Mouse (Mus musculus): ENCODE data around the gene Faap100.
"Not testable (repeated sequence)": the region's sequence is repeated elsewhere in the genome, so short reads cannot be mapped to it uniquely, and the experiment has no call there.

Gene Faap100

GRCm38 (mm10) chr11:120378611-120379540 is at the start of gene Faap100:
Faap100 (minus strand) TSS chr11:120378764.
- in situ Hi-C loops (cut with MboI, MseI) = no loop called here

DNA sequence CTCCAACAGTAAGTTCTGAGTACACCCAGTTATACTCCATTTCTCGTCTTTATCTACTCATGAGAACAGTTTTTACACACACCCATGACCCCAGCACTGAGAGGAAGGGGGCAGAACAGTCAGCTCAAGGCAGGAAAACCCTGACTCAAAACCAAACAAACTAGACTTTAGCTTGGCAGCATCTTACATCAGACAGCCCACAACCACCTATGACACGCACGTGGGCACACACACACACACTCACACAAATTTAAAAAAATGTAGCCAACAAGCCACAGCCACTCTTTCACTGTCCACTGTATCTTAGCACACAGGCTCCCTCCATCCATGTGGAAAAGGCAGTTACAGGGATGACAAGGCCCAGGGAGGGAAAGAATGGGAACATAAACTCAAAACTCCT is 48.2 kb upstream of the Faap100 start:
- in situ Hi-C loops (cut with MboI, MseI) = no loop called here

DNA sequence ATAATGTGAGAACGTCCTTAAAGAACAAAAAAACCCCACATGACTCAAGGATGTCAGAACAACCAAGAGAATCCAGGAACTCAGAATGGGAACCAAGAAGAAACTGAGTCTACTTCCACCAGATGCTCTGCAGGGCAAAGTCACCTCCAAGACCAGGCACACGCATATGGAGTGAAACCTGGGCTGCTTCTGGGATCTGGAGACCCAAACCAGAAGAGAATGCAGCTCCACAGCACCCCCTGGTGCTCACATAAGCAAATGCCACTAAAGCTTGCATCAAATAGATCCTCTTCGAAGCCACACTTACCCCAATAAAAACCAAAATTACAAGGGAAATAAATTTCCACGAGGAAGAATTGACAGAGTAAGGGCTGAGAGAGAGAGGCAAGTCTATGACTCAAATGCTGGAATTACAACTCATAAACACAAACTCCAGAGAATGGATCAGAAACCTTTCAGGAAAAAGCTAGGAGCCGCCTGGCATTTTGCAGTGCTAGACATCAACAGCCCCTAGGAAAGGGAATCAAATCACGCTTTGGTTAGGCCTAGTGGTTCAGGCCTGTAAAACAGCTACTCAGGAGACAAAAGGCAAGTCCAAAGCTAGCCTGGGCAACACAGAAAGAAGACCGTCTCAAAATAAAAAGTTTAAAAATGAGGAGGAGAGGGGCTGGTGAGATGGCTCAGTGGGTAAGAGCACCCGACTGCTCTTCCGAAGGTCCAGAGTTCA is 45.2 kb upstream of the Faap100 start:
- in situ Hi-C loops (cut with MboI, MseI) = no loop called here

GRCm38 (mm10) chr11:120422651-120423568 is 44.3 kb upstream of the Faap100 start:
- in situ Hi-C loops (cut with MboI, MseI) = no loop called here

GRCm38 (mm10) chr11:120418592-120418991 is 40.0 kb upstream of the Faap100 start:
- in situ Hi-C loops (cut with MboI, MseI) = no loop called here

DNA sequence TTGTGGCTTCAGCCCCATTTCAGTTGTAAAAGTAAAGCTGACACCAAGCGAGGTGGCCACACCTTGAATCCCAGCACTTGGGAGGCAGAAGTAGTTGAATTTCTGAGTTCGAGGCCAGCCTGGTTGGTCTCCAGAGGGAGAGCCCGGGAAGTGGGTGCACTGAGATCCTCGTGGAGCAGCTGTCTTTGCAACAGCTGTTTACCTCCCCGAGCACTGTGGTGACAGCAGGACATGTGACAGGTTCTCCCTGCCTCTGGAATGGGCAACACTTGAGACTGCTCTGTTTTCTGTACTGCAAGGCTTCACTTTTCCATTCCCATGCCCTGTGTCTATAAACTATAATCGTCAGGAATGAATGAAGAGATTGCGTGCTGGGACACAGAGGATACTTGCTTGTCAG is 39.3 kb upstream of the Faap100 start:
- in situ Hi-C loops (cut with MboI, MseI) = no loop called here

GRCm38 (mm10) chr11:120413621-120414020 is 35.1 kb upstream of the Faap100 start:
- in situ Hi-C loops (cut with MboI, MseI) = not testable (repeated sequence)

- in situ Hi-C loops (cut with MboI, MseI) = no loop called here
Observed at GRCm38 (mm10) chr11:120406445-120406844, 27.9 kb upstream of the Faap100 start.

DNA sequence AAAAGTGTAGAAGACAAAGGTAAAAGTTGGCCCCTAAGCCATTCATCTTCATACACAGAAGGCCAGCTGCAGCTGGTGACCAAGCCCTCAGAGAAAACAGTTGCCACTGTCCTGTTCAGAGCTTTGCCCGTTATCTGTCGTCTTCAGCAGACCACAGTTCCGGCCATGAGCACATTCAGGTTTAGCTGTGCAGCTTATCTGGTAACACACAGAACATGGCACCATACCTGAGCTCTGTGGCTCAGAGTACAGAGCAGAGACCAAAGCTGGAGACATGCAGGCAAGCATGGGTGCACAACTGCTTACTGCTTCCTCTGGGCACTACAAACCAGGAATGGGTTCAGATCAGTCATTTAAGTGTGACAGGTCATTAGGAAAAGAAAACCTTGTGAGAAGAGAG is 27.3 kb upstream of the Faap100 start:
- in situ Hi-C loops (cut with MboI, MseI) = no loop called here

GRCm38 (mm10) chr11:120404814-120405213 is 26.2 kb upstream of the Faap100 start:
- in situ Hi-C loops (cut with MboI, MseI) = no loop called here

GRCm38 (mm10) chr11:120399319-120399718 is 20.8 kb upstream of the Faap100 start:
- in situ Hi-C loops (cut with MboI, MseI) = no loop called here

DNA sequence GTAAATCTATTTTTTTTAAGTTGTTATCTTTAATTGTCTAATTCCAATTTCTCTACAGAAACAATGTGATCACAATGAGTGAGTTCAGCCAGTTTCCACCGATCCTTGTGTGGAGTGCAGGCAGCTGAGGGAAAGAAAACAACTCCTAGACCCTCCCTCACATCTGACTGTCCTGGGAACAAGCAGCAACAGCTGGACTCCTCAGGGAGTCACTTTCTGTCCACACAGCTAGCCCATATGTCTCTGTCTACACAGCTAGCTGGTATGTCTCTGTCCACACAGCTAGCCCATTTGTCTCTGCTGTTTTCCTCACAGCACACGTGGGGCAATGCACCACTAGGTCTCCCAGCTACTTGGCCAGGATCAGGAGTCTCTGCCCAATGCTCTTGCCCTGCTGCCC is 19.0 kb upstream of the Faap100 start:
- in situ Hi-C loops (cut with MboI, MseI) = no loop called here

DNA sequence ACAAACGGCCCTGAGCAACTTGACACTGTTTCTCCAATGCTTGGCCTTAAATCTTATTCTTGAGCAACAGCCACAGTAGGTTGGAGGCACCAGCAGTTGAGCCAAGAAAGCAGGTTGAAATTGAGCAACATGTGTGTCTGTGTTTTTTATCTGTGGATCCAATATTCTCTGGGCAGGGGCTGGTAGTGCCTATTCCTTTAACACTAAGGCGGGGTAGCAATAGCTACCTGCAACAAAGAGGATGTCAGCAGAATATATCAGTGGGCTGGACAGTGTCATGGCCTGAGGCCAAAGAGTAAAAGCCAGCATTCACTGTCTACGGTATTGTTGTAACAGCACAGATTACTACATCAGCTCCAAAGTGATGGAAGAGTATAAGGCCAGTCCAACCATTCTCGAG is 17.1 kb upstream of the Faap100 start:
- in situ Hi-C loops (cut with MboI, MseI) = no loop called here

DNA sequence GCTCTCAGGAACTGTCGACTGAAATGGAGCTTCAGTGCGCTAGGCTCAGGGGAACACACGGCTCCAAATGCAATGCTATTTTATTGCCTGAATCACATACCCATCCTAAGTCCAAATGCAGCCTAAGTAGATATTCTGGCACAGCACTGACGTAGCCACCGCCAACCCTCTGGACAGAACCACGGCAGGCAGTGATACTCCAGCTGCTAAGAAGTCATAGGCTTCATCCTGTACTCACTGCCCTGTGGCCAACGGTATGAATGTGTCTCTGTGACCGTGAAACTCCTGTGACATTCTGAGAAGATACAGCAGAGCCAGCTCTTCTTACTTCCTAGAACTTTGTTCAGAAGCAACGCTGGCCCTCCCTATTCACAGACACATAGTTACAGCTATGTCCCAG is 10.0 kb upstream of the Faap100 start:
- in situ Hi-C loops (cut with MboI, MseI) = loop anchor here (10.0 kb wide), 1 partner anchor 306 kb away; no protein-coding TSS in a partner anchor

- in situ Hi-C loops (cut with MboI, MseI) = loop anchor here (10.0 kb wide), 1 partner anchor 308 kb away; no protein-coding TSS in a partner anchor
Observed at GRCm38 (mm10) chr11:120387157-120387556, 8.6 kb upstream of the Faap100 start.

- in situ Hi-C loops (cut with MboI, MseI) = loop anchor here (10.0 kb wide), 1 partner anchor 308 kb away; no protein-coding TSS in a partner anchor
Observed at GRCm38 (mm10) chr11:120386632-120387031, 8.1 kb upstream of the Faap100 start.

DNA sequence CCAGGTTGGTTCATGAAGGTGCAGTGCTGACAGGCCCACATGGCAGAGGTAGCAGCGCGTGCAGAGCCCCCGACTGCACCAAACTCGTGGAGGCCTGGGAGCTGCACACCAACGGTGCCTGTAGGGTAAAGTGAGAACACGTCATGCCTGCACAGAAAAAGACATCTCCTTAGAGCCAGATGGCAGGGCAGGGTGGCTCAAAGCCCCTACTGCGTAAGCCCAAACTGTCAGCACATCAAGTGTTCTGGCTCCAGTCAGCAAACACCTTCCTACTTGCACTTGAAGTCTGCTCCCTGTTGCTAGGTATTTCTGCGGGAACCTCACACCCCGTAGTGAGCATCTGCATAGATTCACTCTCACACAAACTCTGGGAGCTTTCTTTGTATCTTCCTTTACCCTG is 3.9 kb upstream of the Faap100 start:
- in situ Hi-C loops (cut with MboI, MseI) = loop anchor here (10.0 kb wide), 1 partner anchor 312 kb away; no protein-coding TSS in a partner anchor

- in situ Hi-C loops (cut with MboI, MseI) = loop anchor here (10.0 kb wide), 1 partner anchor 314 kb away; no protein-coding TSS in a partner anchor
Observed at GRCm38 (mm10) chr11:120381157-120381556, 2.6 kb upstream of the Faap100 start.

GRCm38 (mm10) chr11:120380271-120380670 is 1.7 kb upstream of the Faap100 start:
- in situ Hi-C loops (cut with MboI, MseI) = loop anchor here (10.0 kb wide), 1 partner anchor 315 kb away; no protein-coding TSS in a partner anchor

DNA sequence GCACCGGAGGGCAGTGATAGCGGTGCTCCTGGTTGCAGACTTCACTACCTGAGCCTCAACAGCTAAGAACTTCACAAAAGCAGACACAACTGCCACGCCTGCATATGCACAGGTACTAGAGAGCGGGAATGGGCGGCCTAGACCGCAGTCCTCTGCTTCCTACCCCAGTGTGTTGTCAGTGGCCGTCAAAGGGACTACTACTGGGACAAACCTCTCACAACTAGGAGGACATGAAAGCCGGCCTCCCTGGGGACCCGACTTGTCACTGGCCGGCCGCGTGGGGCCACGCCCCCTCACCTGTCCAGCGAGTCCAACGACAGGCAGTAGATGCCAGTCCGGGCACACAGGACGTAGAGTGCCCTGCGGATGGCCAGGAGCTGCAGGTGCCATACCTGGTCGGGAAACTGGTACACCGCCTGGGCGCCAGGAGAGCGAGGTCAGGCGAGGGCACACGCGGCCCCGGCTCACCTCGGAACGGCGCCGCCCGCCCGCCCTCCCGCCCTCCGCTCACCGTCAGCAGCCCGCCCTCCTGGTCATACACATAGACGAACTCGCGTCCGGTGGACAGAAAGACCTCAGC is 443 bp downstream of the Faap100 start:
- in situ Hi-C loops (cut with MboI, MseI) = no loop called here

- in situ Hi-C loops (cut with MboI, MseI) = no loop called here
Observed at GRCm38 (mm10) chr11:120377337-120377736, 1.2 kb downstream of the Faap100 start.
